8 mouse cellular contexts compared by ENCODE assay signal in genomic region chr17:35021163-35021808, GRCm38 (mm10). TPM values are rescaled to one million over a fixed set of nuclear protein-coding genes. Genes with fewer than 3 reads are reported as not detected.
A peak's percentile ranks its signal among the peaks of the same experiment; 100 is the strongest.
DNase-seq lines count a peak whose midpoint lies in the region; ATAC-seq lines count a peak whose summit lies in the region.

No protein-coding gene starts in this region.

- H3K4me3 ChIP-seq in forebrain, embryonic 11.5 days (ENCODE audit: low read depth, low read length): no peak overlapping the region
- H3K4me3 ChIP-seq in heart, embryonic 16.5 days (ENCODE audit: low read length): peak overlapping the region; percentile 3; the same call in 1 of the 2 replicates
- H3K4me3 ChIP-seq in liver, embryonic 15.5 days (replicated peaks): peak overlapping the region; percentile 20
- H3K4me3 ChIP-seq in neural tube, embryonic 15.5 days (replicated peaks): no peak overlapping the region

- DNase-seq in CD8-positive naive resting alpha-beta T cell, adult 2 months (ENCODE audit: low read depth in 2 of 2, low spot score in 2 of 2): peak; percentile 87 to 92
- peak; percentile 85 for DNase-seq in c-Kit-positive CD71-negative TER-119-negative erythroid progenitor cells, embryonic 14.5 days (ENCODE audit: low read depth)
- peak; percentile 93 for DNase-seq in forebrain, embryonic 11.5 days (ENCODE audit: low spot score)
- peak; percentile 87 to 95 for DNase-seq in kidney, postnatal 36 days
- DNase-seq in testis, postnatal 10 days (ENCODE audit: low spot score): peak; percentile 96

- no peak overlapping the region for H3K27ac ChIP-seq in forebrain, embryonic 11.5 days (ENCODE audit: low read depth, low read length)
- peak overlapping the region; percentile 81 for H3K27ac ChIP-seq in heart, embryonic 16.5 days (ENCODE audit: low read length)
- peak overlapping the region; percentile 65; the same call in 1 of the 2 replicates for H3K27ac ChIP-seq in liver, embryonic 15.5 days (replicated peaks)
- H3K27ac ChIP-seq in neural tube, embryonic 15.5 days (replicated peaks): no peak overlapping the region

- H3K27me3 ChIP-seq in forebrain, embryonic 11.5 days (ENCODE audit: control insufficient read depth, insufficient read depth, low read length): no peaks in the 10 kb centered on the region
- no peaks in the 10 kb centered on the region for H3K27me3 ChIP-seq in heart, embryonic 16.5 days (ENCODE audit: control insufficient read depth, insufficient read depth, low read length)
- no peaks in the 10 kb centered on the region for H3K27me3 ChIP-seq in liver, embryonic 15.5 days
- no peaks in the 10 kb centered on the region for H3K27me3 ChIP-seq in neural tube, embryonic 15.5 days (replicated peaks)

- H3K36me3 ChIP-seq in forebrain, embryonic 11.5 days (ENCODE audit: control insufficient read depth, insufficient read depth, low read length): no peaks in the 10 kb centered on the region; the same call in 1 of the 2 replicates
- H3K36me3 ChIP-seq in heart, embryonic 16.5 days (ENCODE audit: control insufficient read depth, insufficient read depth): 0 out of 2 replicates have a peak, but pooled peaks cover under 1% of the 10 kb centered on the region
- H3K36me3 ChIP-seq in liver, embryonic 15.5 days (replicated peaks): peaks cover 12% of the 10 kb centered on the region
- H3K36me3 ChIP-seq in neural tube, embryonic 15.5 days: peaks cover 8% of the 10 kb centered on the region

- H3K9ac ChIP-seq in forebrain, embryonic 11.5 days (ENCODE audit: low read length): peak overlapping the region; percentile 23; the same call in 1 of the 2 replicates
- H3K9ac ChIP-seq in heart, embryonic 16.5 days (ENCODE audit: low read length): no peak overlapping the region
- no peak overlapping the region for H3K9ac ChIP-seq in liver, embryonic 15.5 days
- H3K9ac ChIP-seq in neural tube, embryonic 15.5 days (replicated peaks): no peak overlapping the region

- no peaks in the 10 kb centered on the region for H3K9me3 ChIP-seq in forebrain, embryonic 11.5 days (ENCODE audit: control insufficient read depth, low read length)
- no peaks in the 10 kb centered on the region for H3K9me3 ChIP-seq in heart, embryonic 16.5 days (replicated peaks; ENCODE audit: control insufficient read depth, low read length)
- H3K9me3 ChIP-seq in liver, embryonic 15.5 days (replicated peaks): no peaks in the 10 kb centered on the region
- H3K9me3 ChIP-seq in neural tube, embryonic 15.5 days (replicated peaks): no peaks in the 10 kb centered on the region

- peak; percentile 64 for ATAC-seq in forebrain, embryonic 11.5 days (replicated peaks; ENCODE audit: low FRiP score)
- peak; percentile 19 for ATAC-seq in heart, embryonic 16.5 days (replicated peaks; ENCODE audit: extremely low read depth, insufficient read depth, low FRiP score)
- ATAC-seq in liver, embryonic 15.5 days (ENCODE audit: insufficient read depth): no peak; the same call in 1 of the 2 replicates
- 0 out of 2 replicates have a peak, but pooled peaks have one; percentile 26 for ATAC-seq in neural tube, embryonic 15.5 days (ENCODE audit: low FRiP score)

- WGBS in forebrain, embryonic 11.5 days: 5% methylated on average over 17 of the region's 17 CpGs
- WGBS in heart, embryonic 16.5 days: 9% methylated on average over 17 of the region's 17 CpGs
- 6% methylated on average over 17 of the region's 17 CpGs for whole genome bisulfite sequencing in liver, embryonic 15.5 days (ENCODE audit: insufficient replicate concordance)
- 9% methylated on average over 17 of the region's 17 CpGs for WGBS in neural tube, embryonic 15.5 days

- H3K4me2 ChIP-seq in forebrain, embryonic 11.5 days (ENCODE audit: low read depth, low read length, severe bottlenecking): peak overlapping the region; percentile 27
- peak overlapping the region; percentile 37 for H3K4me2 ChIP-seq in heart, embryonic 16.5 days (ENCODE audit: low read depth, low read length)
- peak overlapping the region; percentile 54 for H3K4me2 ChIP-seq in liver, embryonic 15.5 days
- H3K4me2 ChIP-seq in neural tube, embryonic 15.5 days: peak overlapping the region; percentile 25

- peaks cover 6% of the 10 kb centered on the region for H3K4me1 ChIP-seq in forebrain, embryonic 11.5 days (replicated peaks; ENCODE audit: control insufficient read depth, insufficient read depth, low read length)
- H3K4me1 ChIP-seq in heart, embryonic 16.5 days (ENCODE audit: control insufficient read depth, insufficient read depth, low read length): peaks cover 13% of the 10 kb centered on the region
- peaks cover 68% of the 10 kb centered on the region for H3K4me1 ChIP-seq in liver, embryonic 15.5 days (replicated peaks)
- H3K4me1 ChIP-seq in neural tube, embryonic 15.5 days: peaks cover 15% of the 10 kb centered on the region

RNA-seq across cellular contexts. Expression of gene Vwa7, which starts 4.9 kb away (rescaled TPM):
- 0.15 and 0.27 TPM in 2 replicates for polyA plus RNA-seq in forebrain, embryonic 11.5 days (2014; fragmentation: Nextera tagmentation; extraction: Ambion mirVana)
- polyA plus RNA-seq in heart, embryonic 16.5 days (2015; fragmentation: Nextera tagmentation; extraction: Ambion mirVana): 0.27 and 0.34 TPM in 2 replicates
- polyA plus RNA-seq in liver, embryonic 15.5 days (2015; fragmentation: Nextera tagmentation; extraction: Ambion mirVana): 0.09 and 0.12 TPM in 2 replicates
- 0.19 and 0.34 TPM in 2 replicates for polyA plus RNA-seq in neural tube, embryonic 15.5 days (2015; fragmentation: Nextera tagmentation; extraction: Ambion mirVana)

RNA-seq across cellular contexts. Expression of gene Sapcd1, which starts 6.5 kb away (rescaled TPM):
- 4.0 and 4.1 TPM in 2 replicates for polyA plus RNA-seq in forebrain, embryonic 11.5 days (2014; fragmentation: Nextera tagmentation; extraction: Ambion mirVana)
- polyA plus RNA-seq in heart, embryonic 16.5 days (2015; fragmentation: Nextera tagmentation; extraction: Ambion mirVana): 1.9 and 3.0 TPM in 2 replicates
- polyA plus RNA-seq in liver, embryonic 15.5 days (2015; fragmentation: Nextera tagmentation; extraction: Ambion mirVana): 2.2 and 2.3 TPM in 2 replicates
- polyA plus RNA-seq in neural tube, embryonic 15.5 days (2015; fragmentation: Nextera tagmentation; extraction: Ambion mirVana): 1.8 and 6.2 TPM in 2 replicates

RNA-seq across cellular contexts. Expression of gene Vars, which starts 20.5 kb away (rescaled TPM):
- polyA plus RNA-seq in forebrain, embryonic 11.5 days (2014; fragmentation: Nextera tagmentation; extraction: Ambion mirVana): 169 and 174 TPM in 2 replicates
- 69.9 and 75.0 TPM in 2 replicates for polyA plus RNA-seq in heart, embryonic 16.5 days (2015; fragmentation: Nextera tagmentation; extraction: Ambion mirVana)
- 99.0 and 133 TPM in 2 replicates for polyA plus RNA-seq in liver, embryonic 15.5 days (2015; fragmentation: Nextera tagmentation; extraction: Ambion mirVana)
- polyA plus RNA-seq in neural tube, embryonic 15.5 days (2015; fragmentation: Nextera tagmentation; extraction: Ambion mirVana): 57.8 and 83.6 TPM in 2 replicates

RNA-seq across cellular contexts. Expression of gene Msh5, which starts 25.3 kb away (rescaled TPM):
- 5.8 and 7.9 TPM in 2 replicates for polyA plus RNA-seq in forebrain, embryonic 11.5 days (2014; fragmentation: Nextera tagmentation; extraction: Ambion mirVana)
- polyA plus RNA-seq in heart, embryonic 16.5 days (2015; fragmentation: Nextera tagmentation; extraction: Ambion mirVana): 3.5 and 3.7 TPM in 2 replicates
- polyA plus RNA-seq in liver, embryonic 15.5 days (2015; fragmentation: Nextera tagmentation; extraction: Ambion mirVana): 3.4 and 4.3 TPM in 2 replicates
- polyA plus RNA-seq in neural tube, embryonic 15.5 days (2015; fragmentation: Nextera tagmentation; extraction: Ambion mirVana): 2.0 and 3.3 TPM in 2 replicates

RNA-seq across cellular contexts. Expression of gene Clic1, which starts 28.5 kb away (rescaled TPM):
- 67.7 and 74.5 TPM in 2 replicates for polyA plus RNA-seq in forebrain, embryonic 11.5 days (2014; fragmentation: Nextera tagmentation; extraction: Ambion mirVana)
- 349 and 372 TPM in 2 replicates for polyA plus RNA-seq in heart, embryonic 16.5 days (2015; fragmentation: Nextera tagmentation; extraction: Ambion mirVana)
- polyA plus RNA-seq in liver, embryonic 15.5 days (2015; fragmentation: Nextera tagmentation; extraction: Ambion mirVana): 120 and 122 TPM in 2 replicates
- 76.6 and 156 TPM in 2 replicates for polyA plus RNA-seq in neural tube, embryonic 15.5 days (2015; fragmentation: Nextera tagmentation; extraction: Ambion mirVana)

Comparison
In these comparisons a context has a peak if more than half of its experiments do, and no peak if none do; other contexts are left out.
1. H3K27ac ChIP-seq: peak in heart, embryonic 16.5 days (single experiment) and liver, embryonic 15.5 days (single experiment); none in forebrain, embryonic 11.5 days (single experiment) and neural tube, embryonic 15.5 days (single experiment).
2. H3K4me3 ChIP-seq: peak in heart, embryonic 16.5 days (single experiment) and liver, embryonic 15.5 days (single experiment); none in forebrain, embryonic 11.5 days (single experiment) and neural tube, embryonic 15.5 days (single experiment).
3. Peak in every context shown above with its lines, with median percentiles within 50 percentile points of each other: DNase-seq and H3K4me2 ChIP-seq.